Mouse (Mus musculus): Measurements from ENCODE around the gene Zmynd8.

GRCm38 (mm10) chr2:165879403-165880178, 19.2 kb downstream of the Zmynd8 start:
- TF ChIP-seq EP300 (IDR thresholded peaks at IDR 0.05; ENCODE audit: insufficient read depth, low read depth, low read length) (no peak), POLR2A (IDR thresholded peaks at IDR 0.05; ENCODE audit: insufficient read depth, low read length) (no peak)
